Comparison of ENCODE assay signal across 9 mouse cellular contexts in genomic region chr11:103171703-103172391, GRCm38 (mm10). TPM values are rescaled to one million over a fixed set of nuclear protein-coding genes. Genes with fewer than 3 reads are reported as not detected.
DNase-seq lines count a peak whose midpoint lies in the region; ATAC-seq and TF ChIP-seq lines count a peak whose summit lies in the region.
"Had no signal": no experiment of that assay in that cellular context is flagged by ENCODE, and none has a peak within 500 bp of the region (broad histone marks: within the 10 kb centered on the region; RNA-seq: fewer than 3 reads in every experiment).

No protein-coding gene starts in this region.

- ATAC-seq in embryonic facial prominence, embryonic 15.5 days (ENCODE audit: insufficient number of reproducible peaks, low FRiP score, low TSS enrichment, low read depth): no peak
- ATAC-seq in hindbrain, embryonic 16.5 days: no peak
- ATAC-seq in lung, postnatal 0 days: no peak

- H3K27ac ChIP-seq in liver, adult 2 months (replicated peaks; ENCODE audit: insufficient read depth, low read depth, low read length): no peak overlapping the region
- H3K27ac ChIP-seq in embryonic facial prominence, embryonic 15.5 days (replicated peaks): no peak overlapping the region
- H3K27ac ChIP-seq in hindbrain, embryonic 16.5 days (ENCODE audit: low read depth, low read length): no peak overlapping the region
- 0 out of 2 replicates have a peak overlapping the region, but pooled peaks have one; percentile 14 for H3K27ac ChIP-seq in lung, postnatal 0 days (ENCODE audit: low read length)

- peak overlapping the region; percentile 26 for H3K4me3 ChIP-seq in liver, adult 2 months (ENCODE audit: insufficient read depth, low read depth, low read length)
- peak overlapping the region; percentile 54 for H3K4me3 ChIP-seq in embryonic facial prominence, embryonic 15.5 days (replicated peaks)
- peak overlapping the region; percentile 78 for H3K4me3 ChIP-seq in hindbrain, embryonic 16.5 days (ENCODE audit: low read length)
- peak overlapping the region; percentile 53 for H3K4me3 ChIP-seq in lung, postnatal 0 days (ENCODE audit: low read depth, low read length)

- no peak for TF ChIP-seq POLR2A in liver, adult 2 months (IDR thresholded peaks at IDR 0.05; ENCODE audit: extremely low read depth, insufficient read depth, low read length)

- no peak for DNase-seq in liver, adult 2 months (ENCODE audit: extremely low read depth, low read depth, low spot score)
- DNase-seq in liver: no peak
- DNase-seq in lung, postnatal 0 days (ENCODE audit: low spot score): no peak
- no peak for DNase-seq in testis, postnatal 14 days (ENCODE audit: low spot score)
- DNase-seq in right cerebral cortex, postnatal 10 days (ENCODE audit: low spot score in 2 of 2): no peak
- DNase-seq in frontal cortex, postnatal 25 days (ENCODE audit: low spot score in 2 of 2): no peak

- 41% methylated on average over 9 of the region's 9 CpGs for WGBS in liver, adult 2 months
- WGBS in embryonic facial prominence, embryonic 15.5 days: 49% methylated on average over 9 of the region's 9 CpGs
- WGBS in hindbrain, embryonic 16.5 days: 52% methylated on average over 9 of the region's 9 CpGs
- WGBS in lung, postnatal 0 days: 53% methylated on average over 9 of the region's 9 CpGs

- TF ChIP-seq CTCF in liver, adult 2 months (IDR thresholded peaks at IDR 0.05; ENCODE audit: low read depth, low read length): no peak
- TF ChIP-seq CTCF in lung, postnatal 0 days (IDR thresholded peaks at IDR 0.05): no peak

- H3K4me1 ChIP-seq in liver, adult 2 months (ENCODE audit: control insufficient read depth, insufficient read depth, low read length): no peaks in the 10 kb centered on the region
- peaks cover 17% of the 10 kb centered on the region for H3K4me1 ChIP-seq in embryonic facial prominence, embryonic 15.5 days
- H3K4me1 ChIP-seq in hindbrain, embryonic 16.5 days (ENCODE audit: control insufficient read depth, insufficient read depth, low read depth, low read length): peaks cover 26% of the 10 kb centered on the region
- H3K4me1 ChIP-seq in lung, postnatal 0 days (ENCODE audit: insufficient read depth, low read depth, low read length): 0 out of 2 replicates have a peak, but pooled peaks cover 2% of the 10 kb centered on the region

- no peaks in the 10 kb centered on the region for H3K79me2 ChIP-seq in liver, adult 2 months (ENCODE audit: control insufficient read depth, insufficient read depth, low read length)

- H3K9ac ChIP-seq in liver, adult 2 months (ENCODE audit: low read depth, low read length): no peak overlapping the region; the same call in 1 of the 2 replicates
- no peak overlapping the region for H3K9ac ChIP-seq in embryonic facial prominence, embryonic 15.5 days
- peak overlapping the region; percentile 89 for H3K9ac ChIP-seq in hindbrain, embryonic 16.5 days (ENCODE audit: low read depth, low read length)
- no peak overlapping the region for H3K9ac ChIP-seq in lung, postnatal 0 days (replicated peaks; ENCODE audit: low read depth)

- no peak overlapping the region for H3K4me2 ChIP-seq in embryonic facial prominence, embryonic 15.5 days (replicated peaks)
- H3K4me2 ChIP-seq in hindbrain, embryonic 16.5 days (ENCODE audit: low read length): peak overlapping the region; percentile 79
- H3K4me2 ChIP-seq in lung, postnatal 0 days (replicated peaks; ENCODE audit: low read depth, low read length): peak overlapping the region; percentile 95; the same call in 1 of the 2 replicates

- no peak for TF ChIP-seq EP300 in lung, postnatal 0 days (IDR thresholded peaks at IDR 0.05)

- H3K27me3 ChIP-seq in liver, adult 2 months (ENCODE audit: control insufficient read depth, insufficient read depth, low read length): peaks cover 3% of the 10 kb centered on the region; the same call in 1 of the 2 replicates
- peaks cover 46% of the 10 kb centered on the region for H3K27me3 ChIP-seq in embryonic facial prominence, embryonic 15.5 days
- no peaks in the 10 kb centered on the region for H3K27me3 ChIP-seq in hindbrain, embryonic 16.5 days (replicated peaks; ENCODE audit: control insufficient read depth, insufficient read depth, low read length)
- H3K27me3 ChIP-seq in lung, postnatal 0 days (replicated peaks; ENCODE audit: insufficient read depth, low read length): peaks cover 19% of the 10 kb centered on the region

- no peaks in the 10 kb centered on the region for H3K36me3 ChIP-seq in liver, adult 2 months (ENCODE audit: control insufficient read depth, insufficient read depth, low read length)
- no peaks in the 10 kb centered on the region for H3K36me3 ChIP-seq in embryonic facial prominence, embryonic 15.5 days
- no peaks in the 10 kb centered on the region for H3K36me3 ChIP-seq in hindbrain, embryonic 16.5 days (ENCODE audit: control insufficient read depth, insufficient read depth, low read length)
- H3K36me3 ChIP-seq in lung, postnatal 0 days (ENCODE audit: insufficient read depth, low read length): no peaks in the 10 kb centered on the region

- no peaks in the 10 kb centered on the region for H3K9me3 ChIP-seq in embryonic facial prominence, embryonic 15.5 days (replicated peaks)
- H3K9me3 ChIP-seq in hindbrain, embryonic 16.5 days (ENCODE audit: control insufficient read depth, low read length): no peaks in the 10 kb centered on the region
- no peaks in the 10 kb centered on the region for H3K9me3 ChIP-seq in lung, postnatal 0 days (ENCODE audit: low read length)

RNA-seq across cellular contexts. Expression of gene Fmnl1, which starts 0.9 kb away (rescaled TPM):
- 0.46 and 0.74 TPM in 2 replicates for total RNA-seq in liver, adult 2 months (2014; rRNA removed)
- polyA plus RNA-seq in liver, adult 2 months (2012; rRNA removed): 0.86 and 2.2 TPM in 2 replicates
- 2.7 TPM in 2 replicates for polyA plus RNA-seq in embryonic facial prominence, embryonic 15.5 days (2015; fragmentation: Nextera tagmentation; extraction: Ambion mirVana)
- polyA plus RNA-seq in hindbrain, embryonic 16.5 days (2015; fragmentation: Nextera tagmentation; extraction: Ambion mirVana): 7.6 and 8.6 TPM in 2 replicates
- polyA plus RNA-seq in lung, postnatal 0 days (2015; fragmentation: Nextera tagmentation; extraction: Ambion mirVana): 4.1 and 4.9 TPM in 2 replicates

RNA-seq across cellular contexts. Expression of gene 1700023F06Rik, which starts 36.5 kb away (rescaled TPM):
- not detected in 2 replicates for total RNA-seq in liver, adult 2 months (2014; rRNA removed)
- not detected in 2 replicates for polyA plus RNA-seq in liver, adult 2 months (2012; rRNA removed)
- 1.4 and 2.0 TPM in 2 replicates for polyA plus RNA-seq in embryonic facial prominence, embryonic 15.5 days (2015; fragmentation: Nextera tagmentation; extraction: Ambion mirVana)
- polyA plus RNA-seq in hindbrain, embryonic 16.5 days (2015; fragmentation: Nextera tagmentation; extraction: Ambion mirVana): 1.9 and 3.0 TPM in 2 replicates
- polyA plus RNA-seq in lung, postnatal 0 days (2015; fragmentation: Nextera tagmentation; extraction: Ambion mirVana): 0.38 and 0.44 TPM in 2 replicates

RNA-seq across cellular contexts. Expression of gene Hexim2, which starts 39.6 kb away (rescaled TPM):
- total RNA-seq in liver, adult 2 months (2014; rRNA removed): 1.3 and 1.8 TPM in 2 replicates
- 1.6 and 1.9 TPM in 2 replicates for polyA plus RNA-seq in liver, adult 2 months (2012; rRNA removed)
- polyA plus RNA-seq in embryonic facial prominence, embryonic 15.5 days (2015; fragmentation: Nextera tagmentation; extraction: Ambion mirVana): 14.0 and 14.1 TPM in 2 replicates
- polyA plus RNA-seq in hindbrain, embryonic 16.5 days (2015; fragmentation: Nextera tagmentation; extraction: Ambion mirVana): 27.7 and 30.2 TPM in 2 replicates
- polyA plus RNA-seq in lung, postnatal 0 days (2015; fragmentation: Nextera tagmentation; extraction: Ambion mirVana): 6.2 and 7.1 TPM in 2 replicates

RNA-seq across cellular contexts. Expression of gene Spata32, which starts 46.4 kb away (rescaled TPM):
- not detected in 2 replicates for total RNA-seq in liver, adult 2 months (2014; rRNA removed)
- not detected in 2 replicates for polyA plus RNA-seq in liver, adult 2 months (2012; rRNA removed)
- not detected in 2 replicates for polyA plus RNA-seq in embryonic facial prominence, embryonic 15.5 days (2015; fragmentation: Nextera tagmentation; extraction: Ambion mirVana)
- polyA plus RNA-seq in hindbrain, embryonic 16.5 days (2015; fragmentation: Nextera tagmentation; extraction: Ambion mirVana): 0.99 and 1.3 TPM in 2 replicates
- polyA plus RNA-seq in lung, postnatal 0 days (2015; fragmentation: Nextera tagmentation; extraction: Ambion mirVana): not detected in 2 replicates
- polyA plus RNA-seq: limb, embryonic 11.5 days had no signal

RNA-seq across cellular contexts. Expression of gene Hexim1, which starts 55.8 kb away (rescaled TPM):
- 10.2 and 10.5 TPM in 2 replicates for total RNA-seq in liver, adult 2 months (2014; rRNA removed)
- 12.1 and 13.5 TPM in 2 replicates for polyA plus RNA-seq in liver, adult 2 months (2012; rRNA removed)
- 5.9 and 6.1 TPM in 2 replicates for polyA plus RNA-seq in embryonic facial prominence, embryonic 15.5 days (2015; fragmentation: Nextera tagmentation; extraction: Ambion mirVana)
- 4.1 and 4.7 TPM in 2 replicates for polyA plus RNA-seq in hindbrain, embryonic 16.5 days (2015; fragmentation: Nextera tagmentation; extraction: Ambion mirVana)
- 6.5 TPM in 2 replicates for polyA plus RNA-seq in lung, postnatal 0 days (2015; fragmentation: Nextera tagmentation; extraction: Ambion mirVana)

Comparison
In these comparisons a context has a peak if more than half of its experiments do, and no peak if none do; other contexts are left out.
1. H3K4me3 ChIP-seq: peak in every context shown above with its lines; median percentile 78 in hindbrain, embryonic 16.5 days; 54 in embryonic facial prominence, embryonic 15.5 days; 53 in lung, postnatal 0 days; 26 in liver, adult 2 months.